Mouse (Mus musculus) yolk sac, embryonic 10.5 days (tissue): Measurements from ENCODE around the gene Wfdc21.

Experiments used
- DNase-seq: peaks from one replicate; pipeline ENCODE4 v3.0.0-alpha.2; 2017; ENCODE audit warnings: low spot score

Wfdc21 gene

GRCm38 (mm10) chr11:83753581-83754181, 6.9 kb downstream of the Wfdc21 start, which contains the start of gene Heatr6:
TSS of gene Heatr6 (plus strand) at chr11:83753696.
- DNase-seq, result peak; percentile 90

- DNase-seq, result no peak
Measured at GRCm38 (mm10) chr11:83754227-83754626, 7.5 kb downstream of the Wfdc21 start.

- no peak for DNase-seq
Measured at GRCm38 (mm10) chr11:83767306-83767705, 20.6 kb downstream of the Wfdc21 start.

- no peak for DNase-seq
Measured at GRCm38 (mm10) chr11:83768976-83769375, 22.2 kb downstream of the Wfdc21 start.

GRCm38 (mm10) chr11:83771014-83771413, 24.3 kb downstream of the Wfdc21 start:
- DNase-seq, result no peak

DNA sequence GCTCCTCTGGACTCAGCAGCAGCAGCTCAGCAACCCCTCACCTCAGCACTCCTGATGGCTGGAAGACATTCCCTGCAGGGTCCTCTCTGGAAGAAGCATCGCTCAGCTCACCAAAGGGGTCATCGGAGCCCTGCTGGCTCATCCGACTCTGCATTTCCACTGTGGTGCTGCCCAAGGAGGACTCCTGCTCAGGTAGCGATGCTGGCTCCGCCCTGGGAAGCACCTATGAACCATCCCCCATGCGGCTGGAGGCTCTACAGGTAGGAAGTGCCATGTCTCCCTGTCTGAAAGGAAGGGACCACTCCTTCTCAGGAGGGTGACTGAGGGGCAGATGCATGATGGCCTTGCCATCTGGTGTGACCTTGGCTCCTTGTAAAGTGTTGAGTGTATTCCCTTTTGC, 25.6 kb downstream of the Wfdc21 start:
- no peak for DNase-seq

GRCm38 (mm10) chr11:83773691-83774090, 27.0 kb downstream of the Wfdc21 start:
- no peak for DNase-seq

DNA sequence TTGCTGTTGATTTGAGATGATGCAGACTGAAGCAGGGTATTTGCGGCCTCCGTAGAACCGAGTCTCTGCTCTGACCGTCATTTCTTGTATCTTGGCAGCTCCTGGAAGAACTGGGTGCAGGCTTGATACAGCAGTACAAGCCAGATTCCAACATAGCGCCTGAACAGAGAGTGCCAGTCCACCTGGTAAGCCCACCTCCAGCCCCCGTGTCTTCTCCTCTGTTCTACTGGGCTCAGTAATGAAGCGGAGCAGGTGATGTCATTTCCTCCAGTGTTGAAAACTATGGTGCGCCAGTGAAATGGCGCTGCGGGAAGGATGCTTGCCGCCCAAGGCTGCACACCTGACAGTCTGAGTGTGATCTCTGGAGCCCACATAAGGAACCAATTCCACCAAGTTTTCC, 27.6 kb downstream of the Wfdc21 start:
- no peak for DNase-seq

- no peak for DNase-seq
Measured at GRCm38 (mm10) chr11:83776798-83777197, 30.1 kb downstream of the Wfdc21 start.

GRCm38 (mm10) chr11:83783931-83784600, 37.3 kb downstream of the Wfdc21 start:
- DNase-seq, result no peak

GRCm38 (mm10) chr11:83784661-83785060, 37.9 kb downstream of the Wfdc21 start:
- no peak for DNase-seq

DNA sequence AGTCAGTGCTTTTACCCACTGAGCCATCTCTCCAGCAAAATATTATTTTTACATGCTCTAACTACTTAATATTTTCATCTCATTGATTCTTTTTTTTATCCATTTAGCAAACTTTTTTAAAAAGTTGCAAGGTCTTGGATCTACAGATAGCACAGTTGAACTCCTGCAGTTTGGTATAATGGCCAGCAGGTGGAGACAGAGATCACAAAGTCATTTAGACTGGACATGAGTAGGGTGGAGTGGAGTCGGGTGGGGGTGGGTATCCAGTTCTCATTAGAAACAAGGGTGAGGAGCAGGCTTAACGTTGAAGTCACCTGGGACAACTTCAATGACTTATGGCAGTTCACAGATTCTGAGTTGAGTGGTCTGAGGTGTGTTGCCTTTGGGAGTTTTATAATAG, 38.6 kb downstream of the Wfdc21 start:
- peak; percentile 55 for DNase-seq

- no peak for DNase-seq
Measured at GRCm38 (mm10) chr11:83786835-83787234, 40.1 kb downstream of the Wfdc21 start.

- no peak for DNase-seq
Measured at GRCm38 (mm10) chr11:83787401-83788021, 40.8 kb downstream of the Wfdc21 start.

DNA sequence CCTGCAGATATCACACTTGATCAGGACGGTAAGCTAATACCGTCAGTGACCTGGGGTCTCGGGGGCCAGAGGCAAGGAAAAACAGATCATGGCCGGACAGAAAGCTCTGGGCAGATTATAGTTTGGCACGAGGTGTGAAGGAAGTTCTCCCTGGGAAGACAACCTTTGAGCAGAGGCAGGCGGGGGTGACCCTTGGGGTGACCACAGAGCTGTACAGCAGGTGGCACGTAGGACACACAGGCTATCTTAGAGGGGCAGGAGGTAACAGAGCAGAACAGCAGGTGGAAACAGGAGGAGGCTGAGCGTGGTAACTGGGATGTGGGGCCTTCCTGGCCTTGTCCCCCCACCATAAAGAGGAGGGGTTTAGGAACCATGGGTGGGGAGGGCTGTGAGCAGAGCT, 41.6 kb downstream of the Wfdc21 start:
- no peak for DNase-seq

GRCm38 (mm10) chr11:83789259-83789658, 42.5 kb downstream of the Wfdc21 start:
- DNase-seq, result peak; percentile 35

DNA sequence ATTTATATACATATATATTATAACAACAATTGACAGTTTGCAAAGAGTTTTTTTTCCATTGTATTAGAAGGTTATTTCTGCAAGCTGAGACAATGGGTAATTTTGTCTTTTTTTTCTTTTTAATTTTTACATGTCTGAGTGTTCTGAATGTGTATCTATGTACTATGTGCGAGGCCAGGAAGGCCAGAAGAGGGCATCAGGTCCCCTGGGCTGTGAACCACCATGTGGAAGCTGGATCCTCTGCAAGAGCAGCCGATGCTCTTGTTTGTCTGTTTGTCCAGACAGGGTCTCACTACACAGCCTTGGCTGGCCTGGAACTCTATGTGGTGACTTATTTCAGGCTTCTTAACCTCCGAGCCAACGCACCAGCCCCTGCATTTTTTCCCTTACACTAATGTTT, 44.4 kb downstream of the Wfdc21 start:
- DNase-seq, result no peak

DNA sequence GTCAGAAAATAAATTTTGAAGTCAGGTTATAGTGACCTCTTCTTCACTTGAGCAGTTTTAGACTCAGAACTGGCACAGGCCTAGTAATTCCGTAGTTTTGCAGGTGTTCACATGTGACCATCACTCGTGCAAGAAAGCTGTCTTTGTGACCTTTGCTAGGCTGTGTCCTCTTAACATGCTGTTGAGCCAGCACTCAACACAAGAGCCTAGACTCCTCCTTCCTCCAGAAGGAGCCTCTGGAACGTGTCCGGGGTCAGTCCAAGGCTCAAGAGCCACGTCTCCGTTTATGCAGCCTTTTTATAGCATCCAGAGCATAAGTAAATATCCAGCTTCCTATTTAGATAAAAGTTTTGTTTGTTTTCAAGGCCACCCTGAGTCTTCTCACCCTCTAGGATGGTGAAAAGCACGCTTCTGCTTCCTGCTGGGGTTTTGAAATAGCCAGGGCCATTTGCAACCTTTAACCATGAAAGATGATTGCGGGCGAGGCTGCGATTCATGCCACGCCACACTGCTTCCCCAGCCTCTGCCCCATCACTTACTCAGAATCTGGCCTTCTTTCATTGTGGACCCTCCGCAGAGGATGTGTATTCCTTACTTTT, 45.7 kb downstream of the Wfdc21 start:
- DNase-seq, result peak; percentile 81

DNA sequence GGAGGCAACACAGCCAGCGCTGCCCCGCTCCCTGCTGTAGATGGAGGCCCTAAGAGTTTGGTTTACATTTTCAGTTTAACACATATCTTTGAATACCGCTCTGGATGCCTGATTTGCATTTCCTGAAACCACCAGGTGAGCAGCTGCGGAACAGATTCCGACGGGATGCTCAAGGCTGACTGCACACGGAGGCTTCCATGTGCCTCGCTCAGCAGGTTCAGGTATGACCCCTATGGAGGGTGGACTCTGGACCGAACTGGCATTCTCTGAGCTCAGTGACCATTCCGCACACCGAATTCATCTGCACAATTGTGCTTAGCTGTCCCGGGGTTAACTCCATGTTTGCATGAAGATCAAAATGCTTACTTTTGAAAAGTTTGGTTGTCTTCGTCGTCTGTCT, 46.5 kb downstream of the Wfdc21 start:
- DNase-seq, result peak; percentile 77

DNA sequence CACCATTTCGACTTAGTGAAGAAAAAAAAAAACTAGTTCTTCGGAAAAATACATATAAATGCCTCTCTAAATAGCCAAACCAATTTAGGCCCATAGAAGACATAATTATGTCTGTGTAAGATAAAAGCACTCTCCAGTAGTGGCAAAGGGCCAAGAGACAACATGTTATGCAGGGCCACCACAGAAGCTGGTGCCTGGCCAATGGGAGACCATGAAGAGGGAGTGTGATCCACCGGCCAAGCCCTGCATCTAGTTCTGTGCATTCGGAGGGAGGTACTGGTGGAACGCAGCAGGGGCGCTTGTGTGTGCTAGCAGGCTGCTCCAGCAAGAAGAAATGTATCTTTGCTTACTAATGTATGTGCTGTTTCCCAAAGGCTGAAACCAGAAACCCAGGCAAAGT, 49.4 kb downstream of the Wfdc21 start:
- DNase-seq, result no peak

GRCm38 (mm10) chr11:83796980-83797608, 50.4 kb downstream of the Wfdc21 start:
- peak; percentile 63 for DNase-seq

GRCm38 (mm10) chr11:83799871-83800430, 53.2 kb downstream of the Wfdc21 start:
- no peak for DNase-seq
